Mouse (Mus musculus) inflammation-experienced regulatory T-cells, adult 6 months (primary cell): Measurements from ENCODE around the gene Myo1b. TPM values are rescaled to one million over a fixed set of nuclear protein-coding genes. Genes with fewer than 3 reads are reported as not detected.

Experiments
- ATAC-seq: one replicate; pipeline ENCODE4 v1.8.0; 2017
- polyA plus RNA-seq, 3 experiments: library from polyadenylated mRNA; unstranded; fragments of 100-300 nt; shearing (Covaris generic); gene quantifications; one replicate each; pipeline ENCODE4 v1.2.1; 2017

The Myo1b gene
- polyA plus RNA-seq, 3 experiments from 2014 or later = 0.41 to 1.3 TPM; not detected in 1

GRCm38 (mm10) chr1:51849570-51850211, 66.2 kb downstream of the Myo1b start:
- ATAC-seq = no peak

DNA sequence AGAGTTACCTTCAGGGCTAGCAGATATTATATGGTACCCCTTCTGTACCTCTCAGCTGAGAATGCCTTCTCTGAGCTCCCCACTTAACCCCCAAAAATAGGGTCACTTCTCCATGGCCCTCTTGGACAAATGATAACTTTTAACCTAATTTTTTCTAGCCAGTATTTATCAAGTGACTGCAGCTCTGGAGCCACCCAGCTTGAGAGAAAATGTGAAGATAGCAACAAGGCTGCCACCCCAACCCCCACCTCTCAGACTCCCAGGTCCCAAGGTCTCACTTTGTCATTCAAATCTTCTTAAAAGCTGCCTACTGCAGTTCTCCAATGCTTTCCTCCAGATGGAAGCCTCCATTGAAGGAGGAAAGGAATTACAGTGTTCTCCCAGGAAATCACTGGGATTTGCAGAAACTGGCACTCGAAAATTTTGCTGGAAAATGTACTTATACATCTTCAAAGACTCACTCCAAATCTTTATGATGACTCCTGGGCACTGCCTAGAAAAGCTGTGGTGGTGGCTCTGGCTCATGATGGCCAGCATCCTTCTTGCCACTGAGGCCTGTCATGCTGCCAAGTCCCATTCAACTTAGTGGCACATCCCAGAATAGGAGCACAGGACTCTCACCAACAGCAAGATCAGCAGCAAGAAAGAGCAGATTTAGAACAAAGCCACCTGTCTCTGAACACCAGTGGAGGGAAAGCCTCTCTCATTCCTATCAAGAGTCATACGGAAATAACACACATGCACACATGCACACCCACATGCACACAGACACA, 70.4 kb downstream of the Myo1b start:
- no peak for ATAC-seq

DNA sequence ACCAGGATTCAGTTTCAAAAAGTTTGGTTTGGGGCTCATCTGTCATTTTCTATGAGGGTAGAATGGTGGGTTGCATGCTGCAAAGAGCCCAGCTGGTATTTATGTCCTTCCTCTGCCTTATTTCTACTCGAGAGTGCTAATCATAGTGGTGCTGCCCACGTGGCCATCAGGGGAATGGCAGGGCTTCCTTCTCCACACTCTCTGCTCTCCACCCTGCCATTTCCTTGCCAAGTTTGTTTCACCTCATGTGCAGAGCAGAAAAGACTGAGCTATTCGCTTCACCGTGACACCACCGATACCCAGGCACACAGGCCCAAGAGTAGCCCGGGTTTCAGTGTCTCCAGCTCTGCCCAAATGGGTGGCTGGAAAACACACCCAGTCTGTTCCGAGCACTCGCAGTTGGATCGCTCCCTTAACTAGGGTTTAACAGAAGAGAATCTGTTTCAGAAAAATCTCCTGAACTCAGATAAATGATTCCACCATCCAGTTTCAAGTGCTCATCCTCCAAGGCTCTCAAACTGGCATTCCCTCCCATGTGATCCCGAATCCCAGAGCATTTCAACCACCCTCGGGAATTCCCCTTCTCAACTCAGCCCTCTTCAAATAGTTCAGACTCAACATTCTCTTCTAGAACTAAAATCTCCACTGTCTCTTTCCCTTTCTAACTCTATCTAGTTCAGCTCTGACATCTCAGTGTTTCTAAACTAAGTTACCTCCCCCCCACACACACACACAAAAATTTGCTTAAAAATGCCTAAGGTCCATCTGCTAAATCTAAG, 77.8 kb downstream of the Myo1b start:
- ATAC-seq = no peak

DNA sequence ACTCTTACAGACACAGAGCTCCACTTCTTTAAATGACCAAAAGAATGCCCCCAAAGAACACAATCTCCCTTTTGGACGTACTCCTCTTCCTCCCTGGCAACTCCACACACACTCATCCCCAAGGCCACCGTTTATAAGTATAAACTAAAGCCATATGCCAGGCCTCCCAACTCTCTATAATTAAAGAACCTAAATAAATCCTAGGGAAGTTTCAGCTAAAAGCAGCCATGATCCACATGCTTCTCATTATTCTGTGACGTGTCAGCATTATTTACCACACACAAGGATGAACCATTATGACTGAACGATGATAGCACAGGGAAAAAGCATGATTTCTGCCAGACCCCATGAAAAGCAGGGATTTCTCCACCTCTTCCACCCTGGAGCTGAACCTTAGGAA, 78.6 kb downstream of the Myo1b start:
- ATAC-seq = no peak

- ATAC-seq = no peak
These were observed 80.1 kb downstream of the Myo1b start for GRCm38 (mm10) chr1:51835795-51836194.

DNA sequence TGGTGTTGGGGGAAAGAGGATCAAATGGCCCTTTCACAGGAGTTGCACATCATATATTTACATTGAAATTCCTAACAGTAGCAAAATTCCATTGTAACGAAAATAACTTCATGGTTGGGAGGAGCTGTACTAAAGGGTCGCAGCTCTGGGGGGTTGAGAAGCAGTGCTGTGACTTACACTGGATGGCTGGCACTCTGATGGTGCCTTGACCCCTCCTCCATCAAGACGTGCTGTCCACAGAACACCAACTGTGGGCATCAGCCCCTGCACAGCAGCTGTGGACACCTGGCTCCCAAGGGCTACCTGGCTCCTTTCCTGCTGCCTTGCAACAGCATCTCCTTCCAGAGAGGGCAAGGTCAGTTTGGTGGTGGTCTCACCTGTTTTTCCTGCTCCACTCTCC, 81.8 kb downstream of the Myo1b start:
- ATAC-seq = no peak

DNA sequence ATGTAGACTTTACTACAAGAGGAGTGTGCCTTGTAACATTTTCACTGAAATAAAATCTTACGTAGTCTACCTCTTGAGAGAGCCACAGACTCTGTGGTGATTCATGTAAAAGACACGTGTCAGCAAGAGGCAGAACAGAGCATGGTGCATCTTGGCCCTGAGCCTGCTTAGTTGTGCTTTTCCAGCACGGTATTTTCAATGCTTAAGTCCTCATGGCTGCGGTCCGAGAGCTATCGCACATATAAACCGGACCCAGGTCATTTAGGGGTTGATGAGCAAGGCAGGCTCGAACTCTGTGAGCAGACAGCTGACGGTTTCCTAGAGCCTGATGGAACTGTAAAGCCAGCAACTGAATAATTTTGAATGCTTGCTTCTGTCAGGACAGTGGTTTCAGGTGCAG, 86.5 kb downstream of the Myo1b start:
- ATAC-seq = no peak

GRCm38 (mm10) chr1:51822531-51822930, 93.3 kb downstream of the Myo1b start:
- ATAC-seq = no peak

DNA sequence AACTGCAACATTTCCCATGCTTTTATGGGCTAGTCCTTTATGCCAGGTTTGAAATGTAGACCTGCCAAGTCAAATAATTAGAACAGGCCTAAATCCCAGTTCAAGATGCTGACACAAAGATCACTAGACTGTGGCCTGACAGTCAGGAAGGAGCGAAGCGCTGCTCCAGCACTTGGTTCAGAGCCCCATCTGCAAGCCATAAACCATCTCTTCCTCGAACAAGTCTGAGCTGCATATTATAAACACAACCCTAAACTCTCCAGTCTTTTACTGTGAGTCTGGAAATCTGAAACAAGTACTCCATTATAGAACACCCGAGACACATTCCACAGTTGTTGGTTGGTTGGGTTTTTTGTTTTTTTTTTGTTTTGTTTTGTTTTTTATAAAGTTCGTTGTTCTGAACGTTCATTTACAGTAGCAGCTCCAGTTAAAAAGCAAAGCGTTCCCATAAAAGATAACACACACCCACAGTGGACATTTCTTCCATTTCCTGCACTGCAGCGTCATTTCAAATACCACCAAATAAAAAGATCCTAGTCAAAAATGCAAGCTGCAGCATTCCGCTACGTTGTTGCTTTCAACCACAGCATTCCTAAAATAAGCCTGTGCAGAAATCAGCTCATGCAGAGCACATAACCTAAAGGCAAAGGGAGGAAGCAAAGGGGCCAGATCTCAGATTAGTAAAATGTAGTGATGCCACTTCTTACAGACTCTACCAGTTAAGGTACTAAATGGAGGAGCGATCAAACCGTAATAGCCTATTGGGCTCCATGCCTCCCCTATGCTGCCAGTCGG, 94.0 kb downstream of the Myo1b start:
- ATAC-seq = no peak

- ATAC-seq = peak; percentile 54
These were observed 95.4 kb downstream of the Myo1b start for GRCm38 (mm10) chr1:51820520-51820919.

DNA sequence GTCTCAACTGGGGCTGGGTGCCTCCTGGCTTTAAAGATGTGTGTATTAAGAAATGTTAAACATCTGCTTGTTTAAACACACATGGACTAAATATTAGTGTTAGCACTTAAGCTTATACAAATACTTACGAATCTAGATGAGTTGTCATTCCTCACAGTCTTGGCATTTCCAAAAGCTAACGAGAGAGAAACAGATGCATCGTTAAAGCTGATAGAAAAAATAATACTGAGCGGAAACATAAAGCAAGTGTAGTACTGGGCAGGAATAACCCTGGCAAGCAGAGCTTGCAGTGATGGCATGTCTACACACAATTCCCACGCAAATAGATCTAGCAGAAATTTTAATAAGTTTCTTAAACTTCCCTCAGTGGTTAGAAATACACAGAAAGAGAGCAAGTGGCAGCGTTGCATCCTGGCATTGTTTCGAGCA, 95.8 kb downstream of the Myo1b start:
- no peak for ATAC-seq

GRCm38 (mm10) chr1:51815636-51816035, 100.2 kb downstream of the Myo1b start:
- ATAC-seq = no peak

- ATAC-seq = no peak
These were observed 100.8 kb downstream of the Myo1b start for GRCm38 (mm10) chr1:51814854-51815630.

DNA sequence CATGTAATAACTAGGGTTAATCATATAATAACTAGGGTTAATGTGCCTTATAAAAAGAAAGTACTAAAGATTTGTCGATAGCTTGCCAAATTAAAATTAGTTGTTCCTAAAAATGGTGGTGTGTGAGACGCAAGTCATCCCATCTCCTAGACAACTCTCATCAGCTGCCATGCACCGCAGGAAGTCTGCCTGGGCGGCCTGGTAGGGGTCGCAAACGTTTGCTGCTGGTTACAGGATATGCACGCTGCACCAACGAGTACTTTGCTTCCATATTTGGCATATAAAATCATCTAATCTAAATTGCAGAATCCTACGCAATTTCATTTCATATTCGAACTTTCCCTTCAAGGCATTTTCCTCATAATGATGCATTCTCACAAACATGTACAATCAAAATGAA, 107.0 kb downstream of the Myo1b start:
- no peak for ATAC-seq

DNA sequence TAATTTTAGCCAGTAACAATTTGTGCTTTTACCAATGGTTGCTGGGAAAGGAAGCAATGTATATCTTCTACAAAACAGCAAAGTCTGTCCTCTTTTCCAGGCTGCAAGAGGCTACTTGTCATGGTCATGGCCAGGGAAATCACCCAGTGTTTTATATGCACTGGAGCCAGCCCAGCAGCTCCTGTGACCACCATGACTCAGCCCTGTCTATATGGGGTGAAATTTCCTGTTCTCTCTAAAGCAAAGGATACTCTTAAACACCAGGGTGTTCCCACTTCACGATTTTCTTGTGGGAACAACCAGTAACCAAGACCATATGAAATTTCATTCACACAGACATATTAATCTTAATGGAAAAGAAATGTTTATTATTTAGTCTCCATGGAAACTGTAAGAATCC, 107.6 kb downstream of the Myo1b start:
- no peak for ATAC-seq

DNA sequence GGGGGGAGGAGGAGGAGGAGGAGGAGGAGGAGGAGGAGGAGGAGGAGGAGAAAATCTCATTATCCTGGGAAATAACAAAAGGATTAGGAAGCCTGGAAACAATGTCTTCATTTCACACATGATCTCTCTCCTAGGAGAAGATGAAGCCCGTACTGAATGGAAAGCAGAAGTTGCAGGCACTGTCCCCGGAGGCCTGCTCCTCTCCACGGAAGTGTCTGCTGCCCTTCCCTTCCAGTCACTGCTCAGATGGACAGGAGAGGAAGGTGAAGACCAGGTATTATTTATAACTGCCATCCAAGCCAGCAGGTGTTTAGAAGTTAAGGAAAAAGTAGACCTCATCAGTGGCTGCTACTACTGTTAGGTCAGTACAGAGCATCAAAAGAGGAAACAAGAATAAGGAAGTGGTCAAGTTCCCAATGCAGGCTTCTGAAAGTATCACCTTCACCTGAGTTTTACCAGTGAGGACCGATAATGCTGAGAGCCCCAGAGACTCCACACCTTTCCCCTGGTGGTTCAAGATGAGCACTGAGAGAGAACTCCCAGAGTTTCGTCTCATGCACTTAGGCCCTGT, 110.7 kb downstream of the Myo1b start:
- ATAC-seq = no peak

- no peak for ATAC-seq
These were observed 111.4 kb downstream of the Myo1b start for GRCm38 (mm10) chr1:51804296-51805039.

DNA sequence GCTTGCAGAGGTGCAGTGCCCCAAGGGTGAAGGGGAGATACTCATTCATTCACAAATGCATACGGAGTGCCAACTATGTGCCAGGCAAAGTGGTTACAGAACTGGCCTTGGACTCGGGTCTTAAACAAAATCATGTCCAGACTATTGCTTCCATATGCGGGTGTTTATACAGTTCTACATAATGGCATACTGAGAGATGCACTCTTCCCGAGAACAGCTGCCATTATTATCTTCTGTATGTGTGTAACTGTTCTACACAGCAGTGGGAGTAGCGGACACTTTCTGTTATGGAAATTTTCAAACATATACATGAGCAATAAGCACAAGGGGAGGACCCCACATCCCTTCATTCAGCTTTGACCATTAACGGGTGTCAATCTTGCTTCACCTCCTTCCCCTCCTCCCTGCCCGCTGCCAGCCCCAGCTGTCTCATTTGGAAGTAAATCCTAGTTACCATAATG, 117.8 kb downstream of the Myo1b start:
- ATAC-seq = no peak

GRCm38 (mm10) chr1:51795586-51796309, 120.1 kb downstream of the Myo1b start:
- ATAC-seq = no peak

DNA sequence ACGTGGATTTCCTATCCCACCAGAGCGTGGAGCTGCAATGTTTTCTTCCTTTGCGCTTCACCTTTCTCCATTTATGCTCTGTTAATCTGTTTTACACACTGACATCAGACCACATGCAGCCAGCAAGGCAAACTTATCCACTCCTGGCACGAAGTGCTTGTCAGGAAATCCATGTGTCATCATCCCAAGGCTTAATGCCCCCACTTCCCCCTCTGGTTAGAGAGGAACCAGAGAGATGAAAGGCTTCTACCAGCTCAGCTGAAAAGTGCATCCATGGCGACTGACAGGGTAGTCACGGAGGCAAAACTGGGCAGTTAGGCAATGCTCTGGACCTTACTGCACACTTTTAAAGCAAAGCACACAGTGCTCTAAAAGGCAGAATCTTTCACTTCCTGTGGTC, 126.6 kb downstream of the Myo1b start:
- no peak for ATAC-seq
